Mouse (Mus musculus): Measurements from ENCODE around the gene Sult4a1. TPM values are rescaled to one million over a fixed set of nuclear protein-coding genes. Genes with fewer than 3 reads are reported as not detected.

Gene Sult4a1
- 70.3 and 78.6 TPM in 2 replicates for polyA plus RNA-seq (2014; fragmentation: Nextera tagmentation; extraction: Ambion mirVana)

DNA sequence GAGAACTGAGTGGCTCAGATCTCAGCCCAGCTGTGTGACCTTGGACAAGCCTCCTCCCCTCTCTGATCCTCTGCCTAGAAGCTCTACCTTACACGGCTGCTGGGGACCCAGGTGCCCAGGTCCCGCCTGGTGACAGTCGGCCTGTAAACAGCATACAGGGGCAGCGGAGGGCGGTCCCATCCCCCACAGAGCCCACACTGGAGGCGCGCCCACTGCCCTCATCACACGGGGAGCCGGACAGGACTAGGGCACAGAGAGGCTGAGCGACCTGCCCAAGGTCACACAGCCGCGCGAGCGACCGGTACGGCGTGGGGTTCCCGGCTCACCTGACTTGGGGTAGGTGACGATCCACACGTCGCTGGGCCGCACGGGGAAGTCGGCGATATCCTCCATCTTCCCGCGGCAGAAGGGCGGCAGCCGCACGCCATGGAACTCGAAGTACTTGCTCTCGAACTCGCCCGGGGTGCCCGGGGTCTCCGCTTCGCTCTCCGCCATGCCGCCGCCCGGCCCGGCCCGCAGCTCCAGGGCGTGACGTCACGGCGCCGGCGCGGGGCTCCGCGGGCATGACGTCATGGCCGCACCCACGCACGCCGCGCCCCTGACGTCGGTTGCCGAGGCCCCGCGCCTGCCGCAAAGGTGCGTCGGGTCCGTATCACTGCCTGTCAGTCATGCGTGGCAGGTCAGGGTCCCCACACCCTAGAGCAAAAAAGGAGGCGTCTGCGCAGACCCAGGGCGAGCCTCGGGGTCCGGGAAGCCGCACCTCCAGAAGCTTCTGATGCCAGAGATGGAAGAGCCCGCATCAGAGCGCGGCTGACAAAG is at the start of gene Sult4a1:
Gene Sult4a1, minus strand, starts transcription at position 650 of the 819 bp plus-strand sequence.
- WGBS = 2% methylated on average over 77 of the region's 77 CpGs
- peak within 1 kb of the TSS; percentile 75 for H3K4me3 ChIP-seq (replicated peaks; ENCODE audit: low read length)
- peaks cover 24% of the 10 kb centered on the region for H3K4me1 ChIP-seq (replicated peaks; ENCODE audit: control insufficient read depth, insufficient read depth, low read length)
- peak within 1 kb of the TSS; percentile 85 for H3K4me2 ChIP-seq (replicated peaks)
- DNase-seq (ENCODE audit: low spot score) (peak; percentile 79), ATAC-seq (ENCODE audit: low FRiP score) (peak; percentile 60)
- no peaks in the 10 kb centered on the region for H3K27me3 ChIP-seq (ENCODE audit: control insufficient read depth, insufficient read depth, low read length)
- H3K9me3 ChIP-seq (ENCODE audit: control insufficient read depth, low read length) = no peaks in the 10 kb centered on the region
- H3K9ac ChIP-seq = peak within 1 kb of the TSS; percentile 83
- no peaks in the 10 kb centered on the region for H3K36me3 ChIP-seq (replicated peaks; ENCODE audit: control insufficient read depth, insufficient read depth)
- H3K27ac ChIP-seq = peak within 1 kb of the TSS; percentile 78

DNA sequence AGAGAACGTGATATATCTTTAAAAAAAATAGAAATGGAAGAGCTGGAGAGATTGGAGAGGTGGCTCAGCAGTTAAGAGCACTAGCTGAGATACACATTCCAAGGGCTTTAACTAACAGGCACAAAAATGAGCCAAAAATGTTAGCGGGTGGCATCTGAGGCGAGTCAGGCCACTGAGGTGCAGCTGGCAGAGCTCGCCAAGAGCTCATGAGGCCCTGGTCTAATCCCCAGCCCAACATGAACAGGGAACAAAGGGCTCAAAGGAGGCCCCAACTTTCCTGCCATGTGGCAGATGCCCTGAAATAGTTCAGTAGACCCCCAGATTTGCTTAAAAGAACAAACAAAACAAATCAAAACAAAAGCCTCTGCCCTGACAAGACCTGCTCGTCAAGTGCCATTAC is 35.4 kb upstream of the Sult4a1 start:
- whole genome bisulfite sequencing = 60% methylated on average over 5 of the region's 5 CpGs
- no peaks in the 10 kb centered on the region for H3K9me3 ChIP-seq (ENCODE audit: control insufficient read depth, low read length)
- H3K36me3 ChIP-seq (replicated peaks; ENCODE audit: control insufficient read depth, insufficient read depth) = no peaks in the 10 kb centered on the region
- H3K9ac ChIP-seq = no peak overlapping the region
- DNase-seq (ENCODE audit: low spot score) (no peak), ATAC-seq (ENCODE audit: low FRiP score) (no peak)
- H3K4me2 ChIP-seq (replicated peaks) = no peak overlapping the region
- no peaks in the 10 kb centered on the region for H3K27me3 ChIP-seq (ENCODE audit: control insufficient read depth, insufficient read depth, low read length)
- H3K27ac ChIP-seq = no peak overlapping the region
- H3K4me1 ChIP-seq (replicated peaks; ENCODE audit: control insufficient read depth, insufficient read depth, low read length) = peaks cover 4% of the 10 kb centered on the region; the same call in 1 of the 2 replicates
- H3K4me3 ChIP-seq (replicated peaks; ENCODE audit: low read length) = no peak overlapping the region

DNA sequence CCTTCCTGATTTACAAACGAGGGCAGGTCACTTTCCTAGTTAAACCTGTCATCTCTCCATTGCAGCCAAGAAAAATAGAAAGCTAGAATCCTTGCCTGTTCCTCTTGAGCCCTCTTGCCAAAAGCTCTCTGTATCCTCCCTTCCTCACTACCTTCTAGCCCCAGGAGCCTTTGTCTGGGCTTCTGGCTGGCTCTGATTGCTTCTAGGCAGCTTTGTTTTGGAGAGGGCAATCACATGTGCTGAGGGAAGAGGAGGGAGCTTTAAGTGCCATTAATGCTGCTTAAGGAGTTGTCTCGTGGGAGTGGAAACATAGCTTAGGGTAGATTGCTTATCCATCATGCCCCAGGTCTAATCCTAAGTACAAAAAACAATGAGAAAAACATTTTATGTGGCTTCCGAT is 34.6 kb upstream of the Sult4a1 start:
- ATAC-seq (ENCODE audit: low FRiP score) (no peak), DNase-seq (ENCODE audit: low spot score) (no peak)
- Histone ChIP-seq H3K27me3 (ENCODE audit: control insufficient read depth, insufficient read depth, low read length) (no peaks in the 10 kb centered on the region), H3K27ac (no peak overlapping the region), H3K36me3 (replicated peaks; ENCODE audit: control insufficient read depth, insufficient read depth) (no peaks in the 10 kb centered on the region), H3K9me3 (ENCODE audit: control insufficient read depth, low read length) (no peaks in the 10 kb centered on the region), H3K4me3 (replicated peaks; ENCODE audit: low read length) (no peak overlapping the region), H3K4me2 (replicated peaks) (no peak overlapping the region), H3K4me1 (replicated peaks; ENCODE audit: control insufficient read depth, insufficient read depth, low read length) (peaks cover 4% of the 10 kb centered on the region; the same call in 1 of the 2 replicates), H3K9ac (no peak overlapping the region)
- 63% methylated on average over 3 of the region's 3 CpGs for WGBS

DNA sequence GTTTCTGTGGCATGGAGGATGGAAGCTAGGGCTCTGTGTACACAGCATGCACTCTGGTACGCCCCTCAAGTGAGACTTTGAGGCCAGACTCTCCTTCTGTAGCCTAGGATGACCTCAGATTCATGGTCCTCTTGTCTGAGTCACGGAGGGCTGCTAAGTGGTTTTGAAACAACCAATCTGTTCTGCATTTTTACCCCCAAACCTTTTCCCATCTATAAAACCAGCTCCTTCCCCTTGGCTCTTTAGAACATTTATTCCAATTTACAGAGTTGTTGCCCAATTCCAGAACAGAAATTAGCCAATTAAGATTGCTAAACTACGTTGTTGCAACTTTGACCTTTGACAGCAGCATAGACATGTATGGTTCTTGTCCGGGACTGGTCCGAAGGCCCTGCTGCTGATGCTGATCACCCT is 34.0 kb upstream of the Sult4a1 start:
- Histone ChIP-seq H3K9ac (no peak overlapping the region), H3K4me1 (replicated peaks; ENCODE audit: control insufficient read depth, insufficient read depth, low read length) (peaks cover 4% of the 10 kb centered on the region; the same call in 1 of the 2 replicates), H3K4me2 (replicated peaks) (no peak overlapping the region), H3K9me3 (ENCODE audit: control insufficient read depth, low read length) (no peaks in the 10 kb centered on the region), H3K27ac (no peak overlapping the region), H3K36me3 (replicated peaks; ENCODE audit: control insufficient read depth, insufficient read depth) (no peaks in the 10 kb centered on the region), H3K27me3 (ENCODE audit: control insufficient read depth, insufficient read depth, low read length) (no peaks in the 10 kb centered on the region), H3K4me3 (replicated peaks; ENCODE audit: low read length) (no peak overlapping the region)
- no peak for ATAC-seq (ENCODE audit: low FRiP score)
- no peak for DNase-seq (ENCODE audit: low spot score)
- WGBS = 89% methylated on average over 5 of the region's 5 CpGs

DNA sequence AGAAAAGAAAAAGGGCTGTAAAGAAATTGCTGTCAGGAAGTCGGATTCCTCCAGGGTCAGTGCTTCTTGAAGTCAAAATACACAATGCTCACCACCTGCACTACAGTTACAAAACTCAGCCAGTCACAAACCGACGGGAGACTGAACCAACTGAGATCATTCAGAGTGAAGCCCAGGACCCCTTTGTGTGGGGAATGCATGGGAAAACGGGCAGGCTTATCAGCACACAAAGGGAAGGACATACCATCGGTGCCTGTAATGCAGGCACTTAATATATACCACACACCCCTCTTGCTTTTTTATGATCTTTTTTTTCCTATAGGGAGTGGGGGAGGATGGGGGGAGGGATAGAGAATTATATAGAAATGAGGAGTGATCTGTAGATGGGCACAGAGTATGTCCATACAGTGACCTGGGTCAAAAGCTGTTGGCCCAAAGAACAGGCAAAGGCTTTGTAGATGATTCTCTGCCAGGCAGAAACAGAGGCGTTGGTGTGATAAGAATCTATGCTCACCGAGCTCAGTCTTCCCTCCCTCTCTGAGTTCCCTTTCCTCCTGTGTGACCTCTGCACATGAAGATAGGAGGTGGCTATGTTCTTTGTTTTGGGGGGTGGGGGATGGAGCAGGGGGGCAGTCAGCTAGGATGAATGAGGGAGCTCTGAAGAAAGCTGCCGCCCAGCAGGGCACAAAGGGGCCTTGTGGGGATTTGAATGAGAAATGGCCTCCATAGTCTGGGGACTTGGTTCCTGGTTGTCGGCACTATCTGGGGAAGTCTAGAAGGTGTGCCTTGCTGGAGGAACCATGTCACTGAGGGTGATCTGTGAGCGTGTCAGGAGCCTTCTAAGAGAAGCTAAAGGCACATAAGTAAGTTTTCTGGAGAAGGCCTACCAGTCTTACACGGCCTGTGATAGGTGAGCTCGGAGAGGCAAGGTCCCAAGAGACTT is 31.2 kb upstream of the Sult4a1 start:
- ATAC-seq (ENCODE audit: low FRiP score) = no peak
- no peak overlapping the region for H3K4me3 ChIP-seq (replicated peaks; ENCODE audit: low read length)
- no peak overlapping the region for H3K27ac ChIP-seq
- DNase-seq (ENCODE audit: low spot score) = no peak
- no peaks in the 10 kb centered on the region for H3K36me3 ChIP-seq (replicated peaks; ENCODE audit: control insufficient read depth, insufficient read depth)
- H3K9me3 ChIP-seq (ENCODE audit: control insufficient read depth, low read length) = no peaks in the 10 kb centered on the region
- H3K4me1 ChIP-seq (replicated peaks; ENCODE audit: control insufficient read depth, insufficient read depth, low read length) = peaks cover 4% of the 10 kb centered on the region; the same call in 1 of the 2 replicates
- H3K9ac ChIP-seq = no peak overlapping the region
- WGBS = 15% methylated on average over 12 of the region's 12 CpGs
- no peaks in the 10 kb centered on the region for H3K27me3 ChIP-seq (ENCODE audit: control insufficient read depth, insufficient read depth, low read length)
- no peak overlapping the region for H3K4me2 ChIP-seq (replicated peaks)

DNA sequence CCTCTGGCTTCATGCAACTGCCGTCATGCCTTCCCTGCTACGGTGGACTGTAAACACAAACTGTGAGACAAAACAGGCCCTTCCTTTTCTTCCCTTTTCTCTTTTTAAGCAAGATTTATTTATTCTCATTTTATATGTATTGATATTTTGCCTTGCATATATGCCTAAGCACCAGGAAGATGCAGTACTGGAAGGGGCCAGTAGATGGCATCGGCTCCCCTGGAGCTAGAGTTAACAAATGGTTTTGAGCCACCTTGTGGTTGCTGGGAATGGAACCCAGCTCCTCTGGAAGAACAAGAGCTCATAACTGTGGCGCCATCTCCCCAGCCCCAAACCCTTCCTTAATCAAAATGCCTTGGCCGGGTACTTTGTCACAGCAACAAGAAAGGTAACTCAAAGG is 29.9 kb upstream of the Sult4a1 start:
- Histone ChIP-seq H3K27ac (no peak overlapping the region), H3K36me3 (replicated peaks; ENCODE audit: control insufficient read depth, insufficient read depth) (no peaks in the 10 kb centered on the region), H3K4me1 (replicated peaks; ENCODE audit: control insufficient read depth, insufficient read depth, low read length) (0 out of 2 replicates have a peak, but pooled peaks cover 4% of the 10 kb centered on the region), H3K4me3 (replicated peaks; ENCODE audit: low read length) (no peak overlapping the region), H3K27me3 (ENCODE audit: control insufficient read depth, insufficient read depth, low read length) (no peaks in the 10 kb centered on the region), H3K9ac (no peak overlapping the region), H3K4me2 (replicated peaks) (no peak overlapping the region), H3K9me3 (ENCODE audit: control insufficient read depth, low read length) (no peaks in the 10 kb centered on the region)
- WGBS = 89% methylated on average over 5 of the region's 5 CpGs
- ATAC-seq (ENCODE audit: low FRiP score) = no peak
- peak; percentile 32 for DNase-seq (ENCODE audit: low spot score)

DNA sequence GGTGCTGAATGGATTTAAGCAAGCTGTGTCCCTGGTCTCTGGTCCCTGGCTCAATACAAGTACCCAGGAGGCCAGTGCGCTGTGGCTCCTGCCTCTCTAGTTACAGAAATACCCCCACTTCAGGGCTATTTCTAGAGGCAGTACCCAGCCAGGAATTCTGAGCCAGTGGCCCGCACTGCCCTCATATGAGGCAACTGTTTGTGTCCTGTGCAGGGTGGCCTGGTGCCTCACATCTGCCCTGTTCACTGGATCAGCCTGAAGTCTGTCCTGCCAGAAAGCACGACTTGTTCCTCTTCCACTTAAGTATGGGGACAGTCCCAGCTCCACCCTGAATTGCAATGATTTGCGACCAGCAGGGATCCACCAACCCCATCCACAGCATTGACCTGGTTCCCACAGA is 27.9 kb upstream of the Sult4a1 start:
- H3K4me3 ChIP-seq (replicated peaks; ENCODE audit: low read length) = no peak overlapping the region
- ATAC-seq (ENCODE audit: low FRiP score) (no peak), DNase-seq (ENCODE audit: low spot score) (no peak)
- no peaks in the 10 kb centered on the region for H3K4me1 ChIP-seq (replicated peaks; ENCODE audit: control insufficient read depth, insufficient read depth, low read length)
- WGBS = 69% methylated on average over 4 of the region's 4 CpGs
- no peak overlapping the region for H3K27ac ChIP-seq
- H3K9me3 ChIP-seq (ENCODE audit: control insufficient read depth, low read length) = no peaks in the 10 kb centered on the region
- H3K4me2 ChIP-seq (replicated peaks) = no peak overlapping the region
- H3K9ac ChIP-seq = no peak overlapping the region
- no peaks in the 10 kb centered on the region for H3K36me3 ChIP-seq (replicated peaks; ENCODE audit: control insufficient read depth, insufficient read depth)
- H3K27me3 ChIP-seq (ENCODE audit: control insufficient read depth, insufficient read depth, low read length) = no peaks in the 10 kb centered on the region

DNA sequence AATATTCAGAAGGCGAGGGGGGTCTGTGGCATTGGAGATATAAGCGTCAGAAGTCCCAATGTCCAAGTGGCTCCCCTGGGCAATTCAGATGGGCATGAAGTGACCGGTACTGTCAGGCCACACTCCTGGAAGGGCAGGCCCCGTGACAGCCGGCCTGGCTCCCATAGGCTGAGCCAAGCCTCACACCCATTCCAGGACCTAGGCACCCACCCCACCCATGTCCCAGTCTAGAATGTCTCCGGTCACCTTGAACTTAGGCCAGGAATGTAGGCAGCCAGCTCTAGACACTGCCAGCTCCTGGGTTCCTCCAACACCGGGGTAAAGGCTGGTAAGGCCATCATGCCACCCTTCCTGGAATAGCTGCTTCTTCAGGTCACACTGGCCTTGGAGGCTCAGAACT is 26.4 kb upstream of the Sult4a1 start:
- ATAC-seq (ENCODE audit: low FRiP score) (no peak), DNase-seq (ENCODE audit: low spot score) (no peak)
- Histone ChIP-seq H3K4me1 (replicated peaks; ENCODE audit: control insufficient read depth, insufficient read depth, low read length) (no peaks in the 10 kb centered on the region), H3K36me3 (replicated peaks; ENCODE audit: control insufficient read depth, insufficient read depth) (no peaks in the 10 kb centered on the region), H3K4me2 (replicated peaks) (no peak overlapping the region), H3K9ac (no peak overlapping the region), H3K27me3 (ENCODE audit: control insufficient read depth, insufficient read depth, low read length) (no peaks in the 10 kb centered on the region), H3K9me3 (ENCODE audit: control insufficient read depth, low read length) (no peaks in the 10 kb centered on the region), H3K27ac (no peak overlapping the region), H3K4me3 (replicated peaks; ENCODE audit: low read length) (no peak overlapping the region)
- WGBS = 97% methylated on average over 7 of the region's 7 CpGs

DNA sequence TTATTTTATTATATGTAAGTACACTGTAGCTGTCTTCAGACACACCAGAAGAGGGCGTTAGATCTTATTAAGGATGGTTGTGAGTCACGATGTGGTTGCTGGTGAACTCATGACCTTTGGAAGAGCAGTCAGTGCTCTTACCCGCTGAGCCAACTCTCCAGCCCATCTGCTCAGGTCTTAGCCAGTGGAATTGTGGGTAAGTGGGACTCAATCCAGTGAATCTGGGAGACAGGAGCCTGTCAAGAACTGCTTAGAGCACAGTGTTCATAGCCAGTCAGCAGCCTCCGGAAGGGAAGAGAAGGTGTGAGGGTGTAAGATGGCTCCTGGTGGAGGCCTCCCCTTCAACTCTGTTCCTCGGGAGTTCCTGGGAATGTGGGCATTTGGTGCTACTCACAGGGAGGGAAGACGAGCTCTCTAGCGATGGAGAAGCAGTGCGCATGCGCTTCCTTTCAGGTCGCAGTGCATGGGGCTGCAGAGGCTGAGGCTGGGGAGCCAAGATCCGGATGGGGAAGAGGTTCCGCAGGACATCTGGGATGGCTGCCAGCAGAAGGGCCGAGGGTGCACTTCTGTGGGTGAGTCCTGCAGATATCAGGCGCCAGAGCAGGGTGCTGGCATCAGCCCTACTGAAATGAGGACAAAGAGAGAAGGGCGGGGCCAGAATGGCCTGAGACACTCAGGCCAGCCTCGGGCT is 25.7 kb upstream of the Sult4a1 start:
- H3K4me2 ChIP-seq (replicated peaks) = no peak overlapping the region
- H3K27ac ChIP-seq = no peak overlapping the region
- ATAC-seq (ENCODE audit: low FRiP score) (no peak), DNase-seq (ENCODE audit: low spot score) (no peak)
- no peaks in the 10 kb centered on the region for H3K36me3 ChIP-seq (replicated peaks; ENCODE audit: control insufficient read depth, insufficient read depth)
- H3K4me3 ChIP-seq (replicated peaks; ENCODE audit: low read length) = no peak overlapping the region
- WGBS = 68% methylated on average over 16 of the region's 16 CpGs
- no peak overlapping the region for H3K9ac ChIP-seq
- H3K27me3 ChIP-seq (ENCODE audit: control insufficient read depth, insufficient read depth, low read length) = no peaks in the 10 kb centered on the region
- no peaks in the 10 kb centered on the region for H3K4me1 ChIP-seq (replicated peaks; ENCODE audit: control insufficient read depth, insufficient read depth, low read length)
- H3K9me3 ChIP-seq (ENCODE audit: control insufficient read depth, low read length) = no peaks in the 10 kb centered on the region
